Mouse (Mus musculus): ENCODE data around the gene Crat. TPM values are rescaled to one million over a fixed set of nuclear protein-coding genes. Genes with fewer than 3 reads are reported as not detected.

Gene Crat
- polyA plus RNA-seq, 1 experiment from 2014 or later = 64.3 TPM

GRCm38 (mm10) chr2:30414101-30414500, 1.5 kb downstream of the Crat start:
- ATAC-seq (peak; percentile 9; the same call in 1 of the 2 replicates), DNase-seq (peak; percentile 70)
- Histone ChIP-seq H3K9ac (replicated peaks) (peak overlapping the region; percentile 98), H3K4me1 (ENCODE audit: insufficient read depth) (peaks cover 45% of the 10 kb centered on the region), H3K27ac (ENCODE audit: low read depth) (peak overlapping the region; percentile 98), H3K27me3 (ENCODE audit: insufficient read depth, low read length) (no peaks in the 10 kb centered on the region), H3K36me3 (replicated peaks; ENCODE audit: insufficient read depth, low read length) (peaks cover 30% of the 10 kb centered on the region), H3K4me3 (ENCODE audit: low read depth, low read length) (peak overlapping the region; percentile 98), H3K9me3 (ENCODE audit: low read length) (no peaks in the 10 kb centered on the region), H3K4me2 (ENCODE audit: low read depth, low read length) (peak overlapping the region; percentile 88)
- WGBS (ENCODE audit: insufficient replicate concordance) = 70% methylated on average over 4 of the region's 4 CpGs
- TF ChIP-seq CTCF (IDR thresholded peaks at IDR 0.05; ENCODE audit: low read depth) = no peak
- no peak for TF ChIP-seq EP300 (IDR thresholded peaks at IDR 0.05; ENCODE audit: low read depth)

- 77% methylated on average over 16 of the region's 16 CpGs for WGBS (ENCODE audit: insufficient replicate concordance)
- H3K9ac ChIP-seq (replicated peaks) = peak overlapping the region; percentile 98
- peak overlapping the region; percentile 98 for H3K4me3 ChIP-seq (ENCODE audit: low read depth, low read length)
Measured at GRCm38 (mm10) chr2:30413038-30413973, 2.3 kb downstream of the Crat start.

GRCm38 (mm10) chr2:30409454-30410176, 6.0 kb downstream of the Crat start:
- peak; percentile 47 for DNase-seq
- Histone ChIP-seq H3K27me3 (ENCODE audit: insufficient read depth, low read length) (no peaks in the 10 kb centered on the region), H3K4me1 (ENCODE audit: insufficient read depth) (peaks cover 30% of the 10 kb centered on the region), H3K36me3 (replicated peaks; ENCODE audit: insufficient read depth, low read length) (peaks cover 64% of the 10 kb centered on the region), H3K4me2 (ENCODE audit: low read depth, low read length) (no peak overlapping the region), H3K4me3 (ENCODE audit: low read depth, low read length) (no peak overlapping the region), H3K9me3 (ENCODE audit: low read length) (no peaks in the 10 kb centered on the region), H3K9ac (replicated peaks) (no peak overlapping the region), H3K27ac (ENCODE audit: low read depth) (peak overlapping the region; percentile 57)
- TF ChIP-seq EP300 (IDR thresholded peaks at IDR 0.05; ENCODE audit: low read depth) = peak; percentile 64; the same call in 1 of the 2 replicates
- no peak for TF ChIP-seq CTCF (IDR thresholded peaks at IDR 0.05; ENCODE audit: low read depth)
- ATAC-seq = peak; percentile 83
- WGBS (ENCODE audit: insufficient replicate concordance) = 85% methylated on average over 5 of the region's 5 CpGs

More at GRCm38 (mm10) chr2:30413038-30413973, 2.3 kb downstream of the Crat start:
- H3K4me2 ChIP-seq (ENCODE audit: low read depth, low read length) = peak overlapping the region; percentile 88
- H3K27ac ChIP-seq (ENCODE audit: low read depth) = peak overlapping the region; percentile 98
- ATAC-seq (no peak), DNase-seq (no peak)
- peaks cover 43% of the 10 kb centered on the region for H3K4me1 ChIP-seq (ENCODE audit: insufficient read depth)
- H3K9me3 ChIP-seq (ENCODE audit: low read length) = no peaks in the 10 kb centered on the region
- H3K36me3 ChIP-seq (replicated peaks; ENCODE audit: insufficient read depth, low read length) = peaks cover 35% of the 10 kb centered on the region
- no peak for TF ChIP-seq CTCF (IDR thresholded peaks at IDR 0.05; ENCODE audit: low read depth)
- TF ChIP-seq EP300 (IDR thresholded peaks at IDR 0.05; ENCODE audit: low read depth) = no peak
- H3K27me3 ChIP-seq (ENCODE audit: insufficient read depth, low read length) = no peaks in the 10 kb centered on the region

GRCm38 (mm10) chr2:30408452-30409100, 7.0 kb downstream of the Crat start:
- Histone ChIP-seq H3K27me3 (ENCODE audit: insufficient read depth, low read length) (no peaks in the 10 kb centered on the region), H3K36me3 (replicated peaks; ENCODE audit: insufficient read depth, low read length) (peaks cover 71% of the 10 kb centered on the region), H3K9ac (replicated peaks) (peak overlapping the region; percentile 34), H3K27ac (ENCODE audit: low read depth) (no peak overlapping the region), H3K4me2 (ENCODE audit: low read depth, low read length) (no peak overlapping the region), H3K4me3 (ENCODE audit: low read depth, low read length) (no peak overlapping the region), H3K9me3 (ENCODE audit: low read length) (no peaks in the 10 kb centered on the region), H3K4me1 (ENCODE audit: insufficient read depth) (peaks cover 19% of the 10 kb centered on the region)
- WGBS (ENCODE audit: insufficient replicate concordance) = 75% methylated on average over 8 of the region's 8 CpGs
- ATAC-seq = no peak
- DNase-seq = no peak
- TF ChIP-seq EP300 (IDR thresholded peaks at IDR 0.05; ENCODE audit: low read depth) (no peak), CTCF (IDR thresholded peaks at IDR 0.05; ENCODE audit: low read depth) (no peak)

- Histone ChIP-seq H3K4me2 (ENCODE audit: low read depth, low read length) (no peak overlapping the region), H3K4me1 (ENCODE audit: insufficient read depth) (peaks cover 13% of the 10 kb centered on the region), H3K36me3 (replicated peaks; ENCODE audit: insufficient read depth, low read length) (peaks cover 77% of the 10 kb centered on the region), H3K9me3 (ENCODE audit: low read length) (no peaks in the 10 kb centered on the region), H3K9ac (replicated peaks) (no peak overlapping the region), H3K4me3 (ENCODE audit: low read depth, low read length) (no peak overlapping the region), H3K27me3 (ENCODE audit: insufficient read depth, low read length) (no peaks in the 10 kb centered on the region), H3K27ac (ENCODE audit: low read depth) (no peak overlapping the region)
- no peak for DNase-seq
- TF ChIP-seq EP300 (IDR thresholded peaks at IDR 0.05; ENCODE audit: low read depth) (no peak), CTCF (IDR thresholded peaks at IDR 0.05; ENCODE audit: low read depth) (no peak)
- WGBS (ENCODE audit: insufficient replicate concordance) = 83% methylated on average over 10 of the region's 10 CpGs
- no peak for ATAC-seq
Measured at GRCm38 (mm10) chr2:30407778-30408177, 7.8 kb downstream of the Crat start.
